Mouse (Mus musculus): ENCODE measurements around the gene Slc22a7.

Slc22a7 gene

GRCm38 (mm10) chr17:46438298-46438873 is at the start of gene Slc22a7:
Slc22a7 (minus strand) TSS chr17:46438457.
- DNase-seq (ENCODE audit: low spot score in 2 of 2): no peak

- DNase-seq (ENCODE audit: low spot score in 2 of 2): no peak
Observed at GRCm38 (mm10) chr17:46487431-46487830, 49.2 kb upstream of the Slc22a7 start, which contains the start of gene Ttbk1. Ttbk1 (minus strand) TSS chr17:46487675.

GRCm38 (mm10) chr17:46486995-46487394 is 48.7 kb upstream of the Slc22a7 start:
- no peak for DNase-seq (ENCODE audit: low spot score in 2 of 2)

GRCm38 (mm10) chr17:46484461-46484875 is 46.2 kb upstream of the Slc22a7 start:
- DNase-seq (ENCODE audit: low spot score in 2 of 2): peak in 1 of 2 experiments; percentile 79

- peak; percentile 78 to 91 for DNase-seq (ENCODE audit: low spot score in 2 of 2)
Observed at GRCm38 (mm10) chr17:46484021-46484431, 45.8 kb upstream of the Slc22a7 start.

- DNase-seq (ENCODE audit: low spot score in 2 of 2): peak in 1 of 2 experiments; percentile 10
Observed at GRCm38 (mm10) chr17:46483561-46484001, 45.3 kb upstream of the Slc22a7 start.

- no peak for DNase-seq (ENCODE audit: low spot score in 2 of 2)
Observed at GRCm38 (mm10) chr17:46477286-46477685, 39.0 kb upstream of the Slc22a7 start.

- DNase-seq (ENCODE audit: low spot score in 2 of 2): no peak
Observed at GRCm38 (mm10) chr17:46476601-46477000, 38.3 kb upstream of the Slc22a7 start.

- no peak for DNase-seq (ENCODE audit: low spot score in 2 of 2)
Observed at GRCm38 (mm10) chr17:46467830-46468229, 29.6 kb upstream of the Slc22a7 start.

- DNase-seq (ENCODE audit: low spot score in 2 of 2): no peak
Observed at GRCm38 (mm10) chr17:46462226-46462625, 24.0 kb upstream of the Slc22a7 start.

GRCm38 (mm10) chr17:46461347-46461746 is 23.1 kb upstream of the Slc22a7 start:
- DNase-seq (ENCODE audit: low spot score in 2 of 2): no peak

GRCm38 (mm10) chr17:46460673-46461072 is 22.4 kb upstream of the Slc22a7 start:
- no peak for DNase-seq (ENCODE audit: low spot score in 2 of 2)

- DNase-seq (ENCODE audit: low spot score in 2 of 2): no peak
Observed at GRCm38 (mm10) chr17:46458439-46458838, 20.2 kb upstream of the Slc22a7 start.

- peak; percentile 21 to 39 for DNase-seq (ENCODE audit: low spot score in 2 of 2)
Observed at GRCm38 (mm10) chr17:46457791-46458190, 19.5 kb upstream of the Slc22a7 start.

GRCm38 (mm10) chr17:46455110-46455691 is 16.9 kb upstream of the Slc22a7 start:
- DNase-seq (ENCODE audit: low spot score in 2 of 2): peak in 1 of 2 experiments; percentile 8

- DNase-seq (ENCODE audit: low spot score in 2 of 2): no peak
Observed at GRCm38 (mm10) chr17:46454539-46454938, 16.3 kb upstream of the Slc22a7 start.

GRCm38 (mm10) chr17:46453970-46454411 is 15.7 kb upstream of the Slc22a7 start:
- DNase-seq (ENCODE audit: low spot score in 2 of 2): no peak

GRCm38 (mm10) chr17:46453302-46453948 is 15.2 kb upstream of the Slc22a7 start:
- no peak for DNase-seq (ENCODE audit: low spot score in 2 of 2)

- DNase-seq (ENCODE audit: low spot score in 2 of 2): no peak
Observed at GRCm38 (mm10) chr17:46452683-46453082, 14.4 kb upstream of the Slc22a7 start.

GRCm38 (mm10) chr17:46446264-46446663 is 8.0 kb upstream of the Slc22a7 start:
- DNase-seq (ENCODE audit: low spot score in 2 of 2): no peak

- no peak for DNase-seq (ENCODE audit: low spot score in 2 of 2)
Observed at GRCm38 (mm10) chr17:46444839-46445579, 6.8 kb upstream of the Slc22a7 start.

GRCm38 (mm10) chr17:46439176-46439575 is 919 bp upstream of the Slc22a7 start:
- DNase-seq (ENCODE audit: low spot score in 2 of 2): no peak
